Mouse (Mus musculus): ENCODE data around the gene Adipor2. TPM values are rescaled to one million over a fixed set of nuclear protein-coding genes. Genes with fewer than 3 reads are reported as not detected.
"Not testable (repeated sequence)": the region's sequence is repeated elsewhere in the genome, so short reads cannot be mapped to it uniquely, and the experiment has no call there.

Gene Adipor2
- total RNA-seq, 2 experiments from 2014 or later, result 56.1 to 58.0 TPM

GRCm38 (mm10) chr6:119360925-119361702 is 56.4 kb downstream of the Adipor2 start:
- intact Hi-C loops (cut with DNase I), result loop anchor here (5.0 kb wide), 1 partner anchor 66 kb away; no protein-coding TSS in a partner anchor
- no peak for DNase-seq (ENCODE audit: low spot score)

DNA sequence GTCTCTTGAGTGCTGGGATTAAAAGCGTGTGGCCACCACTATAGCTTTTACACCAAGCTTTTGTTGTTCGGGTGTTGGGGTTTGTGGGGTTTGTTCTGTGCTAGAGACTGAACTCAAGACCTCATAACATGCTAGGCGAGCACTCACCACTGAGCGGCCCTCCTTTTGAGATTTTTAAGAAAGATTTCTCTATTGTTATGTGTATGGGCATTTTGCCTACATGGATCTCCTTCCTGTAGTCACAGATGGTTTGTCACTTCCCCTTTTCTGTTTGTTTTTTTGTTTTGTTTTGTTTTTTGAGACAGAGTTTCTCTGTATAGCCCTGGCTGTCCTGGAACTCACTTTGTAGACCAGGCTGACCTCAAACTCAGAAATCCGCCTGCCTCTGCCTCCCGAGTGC is 57.3 kb downstream of the Adipor2 start:
- DNase-seq (ENCODE audit: low spot score), result not testable (repeated sequence)
- intact Hi-C loops (cut with DNase I), result loop anchor here (5.0 kb wide), 1 partner anchor 67 kb away; no protein-coding TSS in a partner anchor

- intact Hi-C loops (cut with DNase I), result no loop called here
- DNase-seq (ENCODE audit: low spot score), result no peak
Observed at GRCm38 (mm10) chr6:119358020-119358571, 59.4 kb downstream of the Adipor2 start.

DNA sequence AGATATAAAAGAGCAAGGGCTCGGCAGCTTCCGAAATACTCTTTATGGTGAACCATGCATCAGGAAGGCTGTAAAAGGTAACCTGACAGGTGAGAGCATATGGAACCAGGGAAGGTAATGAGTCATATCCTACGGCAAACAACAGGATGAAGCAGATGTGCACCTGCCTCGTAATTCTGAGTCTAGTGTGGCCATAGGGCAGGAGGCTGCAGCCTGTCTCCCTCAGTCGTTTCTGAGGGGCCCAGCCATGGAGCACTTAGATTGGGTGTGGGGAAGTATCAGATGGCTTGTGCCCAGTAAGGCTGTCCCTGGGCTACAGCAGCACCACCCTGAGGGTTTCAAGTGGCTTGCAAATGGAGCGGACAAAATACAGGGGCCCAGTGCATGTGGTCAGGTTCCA is 65.0 kb downstream of the Adipor2 start:
- intact Hi-C loops (cut with DNase I), result no loop called here
- no peak for DNase-seq (ENCODE audit: low spot score)

DNA sequence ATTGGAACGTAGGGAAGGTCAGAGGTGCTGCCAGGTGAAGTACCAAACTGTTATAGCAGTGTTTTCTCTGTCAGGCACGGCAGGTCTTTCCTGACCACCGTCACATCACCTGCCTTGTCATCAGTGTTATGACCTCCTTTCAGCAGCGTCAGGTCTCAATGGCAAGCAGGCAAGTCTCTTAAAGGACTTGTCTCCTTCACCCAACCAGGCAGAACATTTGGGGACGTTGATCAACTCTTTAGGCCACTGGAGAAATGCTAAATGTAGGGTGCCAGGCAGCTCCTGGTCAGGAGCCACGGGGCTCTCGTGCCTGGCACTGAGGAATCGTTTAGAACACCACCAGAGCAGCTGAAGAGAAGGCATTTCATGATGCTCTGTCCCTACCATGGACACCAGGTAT is 65.8 kb downstream of the Adipor2 start:
- intact Hi-C loops (cut with DNase I), result no loop called here
- no peak for DNase-seq (ENCODE audit: low spot score)

DNA sequence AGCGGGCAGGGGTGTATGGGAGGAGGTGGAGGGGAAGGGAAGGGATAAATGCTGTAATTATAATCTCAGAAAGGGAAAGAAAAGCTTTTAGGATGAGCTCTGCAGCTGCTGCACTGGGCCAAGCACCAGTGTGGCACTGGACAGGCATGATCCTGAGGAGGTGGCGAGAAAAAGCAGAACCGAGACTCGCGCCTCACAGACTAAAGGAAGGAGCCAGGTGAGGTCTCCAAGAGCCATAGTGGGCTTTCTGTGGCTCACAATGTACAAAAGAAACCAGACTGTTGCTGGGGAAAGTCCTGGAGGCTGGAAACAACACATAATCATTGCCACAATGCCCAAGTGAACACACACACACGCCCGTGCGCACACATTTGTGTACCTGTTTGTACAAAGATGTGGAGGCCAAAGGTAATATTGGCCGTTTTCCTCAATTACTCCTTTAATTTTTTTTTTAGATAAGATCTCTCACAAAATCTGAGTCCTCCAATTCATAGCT is 66.8 kb downstream of the Adipor2 start:
- DNase-seq (ENCODE audit: low spot score), result no peak
- intact Hi-C loops (cut with DNase I), result no loop called here

DNA sequence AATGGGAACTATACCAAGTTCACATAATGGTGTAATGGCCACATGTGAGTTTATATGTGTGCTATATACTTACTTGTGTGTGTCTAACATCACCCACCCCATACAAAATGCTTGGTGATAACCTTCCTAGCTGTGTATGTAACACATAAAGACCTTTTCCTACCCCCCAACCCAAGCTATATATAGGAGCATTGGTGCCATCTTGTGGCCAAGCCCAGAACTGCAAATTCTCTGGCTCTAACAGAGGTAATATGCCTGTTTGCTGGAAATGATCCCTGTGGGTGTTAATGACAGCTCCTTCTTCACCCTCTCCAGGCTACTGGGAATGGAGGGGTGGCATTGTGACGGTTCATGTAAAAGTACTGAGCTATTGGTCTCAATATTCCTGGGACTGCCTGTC is 69.3 kb downstream of the Adipor2 start:
- DNase-seq (ENCODE audit: low spot score), result no peak
- intact Hi-C loops (cut with DNase I), result loop anchor here (2.0 to 5.0 kb wide), 3 partner anchors 83 to 426 kb away; no protein-coding TSS in a partner anchor

DNA sequence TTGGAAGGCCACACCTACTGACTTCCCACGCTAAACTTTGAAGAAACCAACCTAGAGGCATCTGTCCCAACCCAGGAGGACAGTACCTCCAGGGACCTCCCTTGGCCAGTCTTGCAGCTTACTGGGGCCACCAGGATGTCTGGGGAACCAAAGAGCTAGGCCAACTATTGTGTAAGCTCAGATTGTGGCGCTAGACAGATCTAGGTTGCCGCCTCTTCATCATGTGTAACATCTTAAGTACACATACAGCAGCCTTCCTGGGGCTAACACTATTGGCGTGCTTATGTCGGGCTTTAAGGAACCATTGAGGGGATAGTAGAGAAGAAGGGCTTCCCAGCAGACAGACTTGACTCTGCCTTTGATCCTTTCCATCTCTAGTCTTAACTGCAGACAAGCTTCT is 69.7 kb downstream of the Adipor2 start:
- intact Hi-C loops (cut with DNase I), result loop anchor here (2.0 to 5.0 kb wide), 3 partner anchors 83 to 426 kb away; no protein-coding TSS in a partner anchor
- DNase-seq (ENCODE audit: low spot score), result no peak

GRCm38 (mm10) chr6:119346257-119346656 is 71.2 kb downstream of the Adipor2 start:
- intact Hi-C loops (cut with DNase I), result loop anchor here (5.0 kb wide), 2 partner anchors 219 to 424 kb away; no protein-coding TSS in a partner anchor

GRCm38 (mm10) chr6:119341409-119341808 is 76.1 kb downstream of the Adipor2 start:
- DNase-seq (ENCODE audit: low spot score), result no peak
- intact Hi-C loops (cut with DNase I), result no loop called here

More at GRCm38 (mm10) chr6:119346257-119346656, 71.2 kb downstream of the Adipor2 start:
- DNase-seq (ENCODE audit: low spot score), result no peak

DNA sequence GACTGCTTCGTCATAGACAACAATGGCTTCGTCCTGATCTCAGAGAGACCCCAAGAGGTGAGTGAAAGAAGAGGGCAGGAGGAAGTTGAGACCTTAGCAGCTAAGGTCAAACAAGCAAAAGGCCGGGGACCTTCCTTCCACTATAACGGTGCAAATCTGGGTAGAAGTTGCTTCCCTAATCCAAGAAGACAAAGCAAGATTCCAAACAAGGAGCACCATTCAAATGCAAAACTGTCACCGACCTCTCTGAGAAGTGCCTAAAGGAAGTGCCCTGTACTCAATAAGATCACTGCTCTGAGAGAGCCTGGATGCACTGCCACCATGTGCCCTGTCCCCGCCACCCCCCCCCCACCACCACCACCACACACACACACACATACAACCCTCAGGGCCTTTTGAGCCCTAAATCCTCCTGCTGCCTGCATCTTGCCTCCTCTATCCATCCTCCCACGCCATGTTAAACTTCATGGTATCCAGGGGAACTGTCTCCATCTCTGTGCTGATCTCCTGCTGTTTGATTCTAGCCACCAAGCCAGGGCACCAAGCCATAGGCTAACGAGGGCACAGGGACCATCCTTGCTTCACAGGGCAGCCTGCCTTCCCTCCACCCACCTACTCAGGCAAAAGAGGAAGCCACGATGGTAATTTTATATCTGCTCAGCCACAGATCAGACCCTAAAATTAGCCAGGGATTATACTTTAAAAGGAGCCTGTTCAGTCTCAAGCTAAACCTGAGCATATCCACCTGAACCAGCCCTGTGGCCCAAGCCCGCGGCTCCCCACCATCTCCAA is 79.2 kb downstream of the Adipor2 start:
- DNase-seq (ENCODE audit: low spot score), result no peak
- intact Hi-C loops (cut with DNase I), result no loop called here

- intact Hi-C loops (cut with DNase I), result no loop called here
- no peak for DNase-seq (ENCODE audit: low spot score)
Observed at GRCm38 (mm10) chr6:119337287-119337686, 80.2 kb downstream of the Adipor2 start.

GRCm38 (mm10) chr6:119336124-119336523 is 81.4 kb downstream of the Adipor2 start:
- intact Hi-C loops (cut with DNase I), result no loop called here
- no peak for DNase-seq (ENCODE audit: low spot score)

GRCm38 (mm10) chr6:119333831-119334230 is 83.7 kb downstream of the Adipor2 start:
- DNase-seq (ENCODE audit: low spot score), result no peak
- intact Hi-C loops (cut with DNase I), result no loop called here

GRCm38 (mm10) chr6:119333202-119333601 is 84.3 kb downstream of the Adipor2 start:
- no peak for DNase-seq (ENCODE audit: low spot score)
- intact Hi-C loops (cut with DNase I), result no loop called here

GRCm38 (mm10) chr6:119332111-119332510 is 85.4 kb downstream of the Adipor2 start:
- intact Hi-C loops (cut with DNase I), result no loop called here
- no peak for DNase-seq (ENCODE audit: low spot score)

GRCm38 (mm10) chr6:119330506-119330905 is 87.0 kb downstream of the Adipor2 start, which contains the start of gene Lrtm2:
Lrtm2 (minus strand) TSS chr6:119330766.
- intact Hi-C loops (cut with DNase I), result no loop called here
- no peak for DNase-seq (ENCODE audit: low spot score)

DNA sequence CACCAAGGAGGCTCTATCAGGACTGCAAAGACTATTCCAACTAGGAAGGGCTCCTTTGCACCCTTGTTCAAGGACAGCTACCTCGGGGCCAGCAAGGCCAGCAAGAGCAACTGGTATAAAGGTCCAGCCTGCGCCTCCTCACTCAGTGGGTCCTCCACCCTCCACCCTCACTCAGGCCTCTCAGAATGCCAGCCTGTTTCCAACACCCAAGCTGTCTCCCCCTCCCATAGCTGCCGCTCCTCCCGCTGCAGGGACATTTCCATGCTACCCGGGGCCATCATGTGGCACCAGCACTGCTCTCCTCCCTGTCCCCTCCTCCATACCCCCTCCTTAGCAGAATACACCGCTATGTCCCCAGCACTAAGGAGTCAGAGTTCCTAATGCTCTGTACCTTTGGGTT is 87.6 kb downstream of the Adipor2 start:
- intact Hi-C loops (cut with DNase I), result no loop called here
- no peak for DNase-seq (ENCODE audit: low spot score)

DNA sequence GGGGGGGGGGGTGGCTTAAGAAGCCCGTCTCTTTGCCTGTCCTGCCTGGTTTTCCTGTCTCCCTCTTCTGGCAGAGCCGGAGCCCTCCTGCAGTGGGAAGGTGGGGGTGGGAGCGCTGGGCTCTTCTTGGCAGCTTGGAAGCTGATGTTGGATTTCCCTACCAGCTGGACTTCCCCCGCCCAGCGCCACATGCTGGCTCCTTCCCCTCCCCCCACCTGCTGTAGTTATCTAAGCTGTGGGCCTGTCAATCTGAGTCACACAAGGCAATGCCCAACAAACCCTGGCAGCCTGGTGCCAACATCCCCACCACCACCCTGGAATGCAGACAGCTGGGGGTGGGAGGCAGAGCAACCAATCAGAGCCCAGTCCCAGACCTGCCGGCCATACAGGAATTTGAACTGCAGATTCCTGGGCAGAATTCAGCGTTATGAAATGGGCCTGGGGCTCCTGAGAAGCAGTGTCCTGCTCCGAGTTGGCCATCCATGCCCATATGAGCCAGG is 88.2 kb downstream of the Adipor2 start:
- intact Hi-C loops (cut with DNase I), result no loop called here
- DNase-seq (ENCODE audit: low spot score), result no peak

DNA sequence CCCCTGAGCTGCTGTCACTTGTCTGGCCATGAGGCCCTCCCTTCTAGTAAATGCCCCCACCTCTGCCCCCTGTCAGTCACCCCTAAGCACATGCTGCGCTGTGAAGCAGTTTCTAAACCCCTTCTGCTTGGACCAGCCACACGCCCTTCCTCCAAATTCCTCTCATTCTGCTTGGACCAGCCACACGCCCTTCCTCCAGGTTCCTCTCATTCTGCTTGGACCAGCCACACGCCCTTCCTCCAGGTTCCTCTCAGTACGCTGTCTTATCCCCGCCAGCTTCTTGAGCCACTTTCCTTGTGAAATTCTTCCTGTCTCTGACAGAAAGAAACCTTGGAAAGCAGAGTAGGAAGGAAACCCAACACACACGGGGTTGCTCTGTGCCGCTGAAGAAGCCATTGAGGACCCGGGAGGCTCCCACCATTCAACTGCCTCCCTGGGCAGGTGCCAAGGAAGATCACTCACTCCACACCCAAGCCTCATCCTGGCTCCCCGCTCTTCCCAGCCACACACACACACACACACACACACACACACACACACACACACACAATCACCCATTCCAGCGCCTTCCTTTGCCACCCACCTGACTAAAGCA is 88.9 kb downstream of the Adipor2 start:
- intact Hi-C loops (cut with DNase I), result no loop called here
- DNase-seq (ENCODE audit: low spot score), result no peak

Measured in heart, postnatal 25 days (tissue).